Mouse (Mus musculus): Measurements from ENCODE around the gene Rhebl1. TPM values are rescaled to one million over a fixed set of nuclear protein-coding genes. Genes with fewer than 3 reads are reported as not detected.

Gene Rhebl1
- total and polyA plus RNA-seq, 3 experiments, result 10.1 to 16.6 TPM; not detected in 1

GRCm38 (mm10) chr15:98834059-98834458 lies 60.3 kb downstream of the Rhebl1 start:
- no peak for DNase-seq (ENCODE audit: low read depth, low spot score)
- Histone ChIP-seq H3K4me3 (ENCODE audit: control insufficient read depth in 1 of 2, insufficient read depth in 1 of 2, low read depth in 2 of 2, low read length in 2 of 2) (no peak overlapping the region), H3K9me3 (replicated peaks; ENCODE audit: insufficient read depth, low read length) (no peaks in the 10 kb centered on the region), H3K9ac (ENCODE audit: control insufficient read depth, low read depth, low read length, poor library complexity, severe bottlenecking) (no peak overlapping the region), H3K79me2 (ENCODE audit: control insufficient read depth, insufficient read depth, low read length, poor library complexity) (peaks cover 15% of the 10 kb centered on the region), H3K4me1 (ENCODE audit: control insufficient read depth in 1 of 2, insufficient read depth in 2 of 2, low read length in 2 of 2) (peaks cover 15 to 16% of the 10 kb centered on the region in 2 experiments), H3K27me3 (ENCODE audit: control insufficient read depth in 1 of 2, insufficient read depth in 2 of 2, low read length in 2 of 2) (no peaks in the 10 kb centered on the region), H3K36me3 (ENCODE audit: control insufficient read depth in 1 of 2, insufficient read depth in 2 of 2, low read length in 2 of 2) (peaks cover 13 to 21% of the 10 kb centered on the region in 2 experiments), H3K27ac (ENCODE audit: control insufficient read depth, low read depth, low read length) (no peak overlapping the region)
- TF ChIP-seq NRF1 (IDR thresholded peaks at IDR 0.05; ENCODE audit: insufficient read depth, low read depth, low read length, poor library complexity, severe bottlenecking) (no peak), ETS1 (IDR thresholded peaks at IDR 0.05; ENCODE audit: low read depth, low read length) (no peak), TBP (IDR thresholded peaks at IDR 0.05; ENCODE audit: low read depth, low read length) (no peak), POLR2A (IDR thresholded peaks at IDR 0.05; ENCODE audit: control insufficient read depth in 1 of 2, insufficient read depth in 1 of 2, low read depth in 1 of 2, low read length in 2 of 2, poor library complexity in 1 of 2) (no peak), USF1 (IDR thresholded peaks at IDR 0.05; ENCODE audit: low read depth, low read length) (no peak)

GRCm38 (mm10) chr15:98833281-98833680 lies 61.1 kb downstream of the Rhebl1 start:
- H3K4me1 ChIP-seq (ENCODE audit: control insufficient read depth in 1 of 2, insufficient read depth in 2 of 2, low read length in 2 of 2), result peaks cover 15 to 18% of the 10 kb centered on the region in 2 experiments
- DNase-seq (ENCODE audit: low read depth, low spot score), result no peak
- H3K36me3 ChIP-seq (ENCODE audit: control insufficient read depth in 1 of 2, insufficient read depth in 2 of 2, low read length in 2 of 2), result peaks cover 9 to 22% of the 10 kb centered on the region in 2 experiments

More at GRCm38 (mm10) chr15:98833281-98833680, 61.1 kb downstream of the Rhebl1 start:
- Histone ChIP-seq H3K79me2 (ENCODE audit: control insufficient read depth, insufficient read depth, low read length, poor library complexity) (peaks cover 20% of the 10 kb centered on the region), H3K4me3 (ENCODE audit: control insufficient read depth in 1 of 2, insufficient read depth in 1 of 2, low read depth in 2 of 2, low read length in 2 of 2) (no peak overlapping the region), H3K27ac (ENCODE audit: control insufficient read depth, low read depth, low read length) (no peak overlapping the region; the same call in 1 of the 2 replicates), H3K27me3 (ENCODE audit: control insufficient read depth in 1 of 2, insufficient read depth in 2 of 2, low read length in 2 of 2) (no peaks in the 10 kb centered on the region), H3K9me3 (replicated peaks; ENCODE audit: insufficient read depth, low read length) (no peaks in the 10 kb centered on the region), H3K9ac (ENCODE audit: control insufficient read depth, low read depth, low read length, poor library complexity, severe bottlenecking) (no peak overlapping the region)
- no peak for TF ChIP-seq NRF1 (IDR thresholded peaks at IDR 0.05; ENCODE audit: insufficient read depth, low read depth, low read length, poor library complexity, severe bottlenecking)
- no peak for TF ChIP-seq MAZ (IDR thresholded peaks at IDR 0.05; ENCODE audit: low read depth, low read length)
- no peak for TF ChIP-seq ZNF384 (IDR thresholded peaks at IDR 0.05; ENCODE audit: low read depth, low read length)
- TF ChIP-seq POLR2AphosphoS2 (IDR thresholded peaks at IDR 0.05; ENCODE audit: low read length), result no peak
- TF ChIP-seq ZMIZ1 (IDR thresholded peaks at IDR 0.05; ENCODE audit: low read depth, low read length), result no peak
- TF ChIP-seq E2F4 (IDR thresholded peaks at IDR 0.05; ENCODE audit: borderline replicate concordance, low read depth, low read length), result no peak
- no peak for TF ChIP-seq MAX (IDR thresholded peaks at IDR 0.05; ENCODE audit: low read length)
- TF ChIP-seq ETS1 (IDR thresholded peaks at IDR 0.05; ENCODE audit: low read depth, low read length), result no peak
- no peak for TF ChIP-seq RCOR1 (IDR thresholded peaks at IDR 0.05; ENCODE audit: low read depth, low read length)
- TF ChIP-seq USF1 (IDR thresholded peaks at IDR 0.05; ENCODE audit: low read depth, low read length), result no peak
- no peak for TF ChIP-seq POLR2A (IDR thresholded peaks at IDR 0.05; ENCODE audit: control insufficient read depth in 1 of 2, insufficient read depth in 1 of 2, low read depth in 1 of 2, low read length in 2 of 2, poor library complexity in 1 of 2)
- TF ChIP-seq SMC3 (IDR thresholded peaks at IDR 0.05; ENCODE audit: low read depth, low read length), result no peak
- no peak for TF ChIP-seq TCF12 (IDR thresholded peaks at IDR 0.05; ENCODE audit: low read depth, low read length)
- no peak for TF ChIP-seq CTCF (IDR thresholded peaks at IDR 0.05 in 2 of 3, conservative IDR thresholded peaks at IDR 0.05 in 1 of 3; ENCODE audit: control insufficient read depth in 1 of 3, insufficient read depth in 1 of 3, low read depth in 2 of 3, low read length in 3 of 3, poor library complexity in 1 of 3, severe bottlenecking in 1 of 3)
- no peak for TF ChIP-seq UBTF (IDR thresholded peaks at IDR 0.05; ENCODE audit: borderline replicate concordance, insufficient read depth, low read depth, low read length)
- no peak for TF ChIP-seq GATA1 (IDR thresholded peaks at IDR 0.05; ENCODE audit: low read depth, low read length)
- no peak for TF ChIP-seq SIN3A (IDR thresholded peaks at IDR 0.05; ENCODE audit: low read length)
- no peak for TF ChIP-seq MYB (IDR thresholded peaks at IDR 0.05; ENCODE audit: low read depth, low read length)
- TF ChIP-seq TBP (IDR thresholded peaks at IDR 0.05; ENCODE audit: low read depth, low read length), result no peak
